Mouse (Mus musculus) midbrain, postnatal 0 days (tissue): ENCODE measurements around the gene Olfr1121. TPM values are rescaled to one million over a fixed set of nuclear protein-coding genes. Genes with fewer than 3 reads are reported as not detected.
"Not testable (repeated sequence)": the region's sequence is repeated elsewhere in the genome, so short reads cannot be mapped to it uniquely, and the experiment has no call there.

Experiments used
- ATAC-seq: fragments of 200-750 bp; cut with Nextera tagmentation; 2 replicates; pipeline ENCODE4 v1.8.0; 2017; ENCODE audit warnings: moderate number of reproducible peaks, mild to moderate bottlenecking, moderate TSS enrichment, moderate library complexity; ENCODE audit not compliant: low FRiP score
- DNase-seq: peaks from one replicate; pipeline ENCODE4 v3.0.0-alpha.2; 2015; ENCODE audit warnings: low spot score
- H3K27ac ChIP-seq: fragments of 300-500 bp; sonication (generic); 2 replicates; pipeline ENCODE4 v1.5.1; 2014; ENCODE audit warnings: low read depth, mild to moderate bottlenecking, low read length, mixed read lengths
- H3K27me3 ChIP-seq: fragments of 300-500 bp; sonication (generic); 2 replicates; pipeline ENCODE4 v1.6.1; 2014; ENCODE audit warnings: low read length, control low read depth, mixed read lengths; ENCODE audit not compliant: insufficient read depth
- H3K36me3 ChIP-seq: fragments of 300-500 bp; sonication (generic); 2 replicates; pipeline ENCODE4 v1.6.1; 2014; ENCODE audit warnings: low read length, control low read depth, mixed read lengths; ENCODE audit not compliant: insufficient read depth
- H3K4me1 ChIP-seq: fragments of 300-500 bp; sonication (generic); 2 replicates; pipeline ENCODE4 v1.6.1; 2014; ENCODE audit warnings: mild to moderate bottlenecking, control low read depth, antibody characterized with exemption, low read length, mixed read lengths; ENCODE audit not compliant: insufficient read depth
- H3K4me2 ChIP-seq: fragments of 300-500 bp; sonication (generic); 2 replicates; pipeline ENCODE4 v1.6.1; 2014; ENCODE audit warnings: low read depth, mild to moderate bottlenecking, low read length, mixed read lengths; ENCODE audit not compliant: poor library complexity, severe bottlenecking
- H3K4me3 ChIP-seq: fragments of 300-500 bp; sonication (generic); 2 replicates; pipeline ENCODE4 v1.5.1; 2014; ENCODE audit warnings: low read depth, mild to moderate bottlenecking, low read length, moderate library complexity
- H3K9ac ChIP-seq: fragments of 300-500 bp; sonication (generic); replicated peaks from 2 replicates; pipeline ENCODE4 v1.6.1; 2014; ENCODE audit warnings: mild to moderate bottlenecking, low read length, moderate library complexity, mixed read lengths; ENCODE audit not compliant: poor library complexity, severe bottlenecking
- H3K9me3 ChIP-seq: fragments of 300-500 bp; sonication (generic); 2 replicates; pipeline ENCODE4 v1.6.1; 2016; ENCODE audit warnings: low read length, control low read depth
- CTCF ChIP-seq: IDR thresholded peaks from 2 replicates; pipeline ENCODE4 v1.5.1; 2016; ENCODE audit warnings: antibody characterized with exemption, mild to moderate bottlenecking
- WGBS: fragments of 180-500 bp; shearing (Covaris S2); extraction: QIAGEN DNeasy Blood & Tissue Kit; methylation state at CpG from one replicate; pipeline ENCODE4 v1.1.7; 2014; 5-methylcytosine and 5-hydroxymethylcytosine counted together
- polyA plus RNA-seq: library from polyadenylated mRNA; unstranded; fragments of >200 nt; fragmentation: Nextera tagmentation; extraction: Ambion mirVana; gene quantifications from 2 replicates; pipeline ENCODE4 v1.2.1, GENCODE M21; 2015
- total RNA-seq: library from RNA; depleted of rRNA; stranded (reverse); fragments of >200 nt; gene quantifications from 2 replicates; pipeline ENCODE4 v1.2.3, GENCODE M21; 2014; rRNA removed

The Olfr1121 gene
- not detected in 2 replicates for total RNA-seq
- not detected in 2 replicates for polyA plus RNA-seq

GRCm38 (mm10) chr2:87369595-87369994 lies at the start of gene Olfr1121:
Gene Olfr1121 (plus strand): TSS chr2:87369895.
- ATAC-seq = no peak
- H3K27me3 ChIP-seq = no peaks in the 10 kb centered on the region
- no peak within 1 kb of the TSS for H3K4me3 ChIP-seq
- H3K4me1 ChIP-seq = no peaks in the 10 kb centered on the region
- H3K9ac ChIP-seq = no peak within 1 kb of the TSS
- H3K4me2 ChIP-seq = no peak within 1 kb of the TSS
- no peak within 1 kb of the TSS for H3K27ac ChIP-seq
- 20% methylated on average over 1 of the region's 1 CpGs for WGBS
- no peaks in the 10 kb centered on the region for H3K9me3 ChIP-seq
- no peaks in the 10 kb centered on the region for H3K36me3 ChIP-seq
- DNase-seq = no peak
- TF ChIP-seq CTCF = no peak

GRCm38 (mm10) chr2:87354515-87354914 lies 15.2 kb upstream of the Olfr1121 start, which contains the start of gene Olfr1120:
Gene Olfr1120 (plus strand): TSS chr2:87354815.
- no peak within 1 kb of the TSS for H3K4me3 ChIP-seq
- H3K9ac ChIP-seq = no peak within 1 kb of the TSS
- H3K9me3 ChIP-seq = no peaks in the 10 kb centered on the region
- no peaks in the 10 kb centered on the region for H3K27me3 ChIP-seq
- no peak for DNase-seq
- no peak within 1 kb of the TSS for H3K27ac ChIP-seq
- no peaks in the 10 kb centered on the region for H3K4me1 ChIP-seq
- no peak for TF ChIP-seq CTCF
- no peak for ATAC-seq
- no peak within 1 kb of the TSS for H3K4me2 ChIP-seq
- H3K36me3 ChIP-seq = no peaks in the 10 kb centered on the region
- 61% methylated on average over 2 of the region's 2 CpGs for WGBS

GRCm38 (mm10) chr2:87360121-87360520 lies 9.6 kb upstream of the Olfr1121 start:
- 95% methylated on average over 2 of the region's 2 CpGs for WGBS
- H3K9ac ChIP-seq, H3K27me3 ChIP-seq, H3K4me2 ChIP-seq, H3K36me3 ChIP-seq, DNase-seq, ATAC-seq, H3K27ac ChIP-seq, H3K4me3 ChIP-seq, H3K9me3 ChIP-seq, H3K4me1 ChIP-seq: not testable (repeated sequence)

GRCm38 (mm10) chr2:87371726-87372125 lies 2.0 kb downstream of the Olfr1121 start:
- Histone ChIP-seq H3K27ac (no peak overlapping the region), H3K27me3 (no peaks in the 10 kb centered on the region), H3K4me2 (no peak overlapping the region), H3K36me3 (no peaks in the 10 kb centered on the region), H3K9ac (no peak overlapping the region), H3K4me3 (no peak overlapping the region), H3K4me1 (no peaks in the 10 kb centered on the region), H3K9me3 (no peaks in the 10 kb centered on the region)
- ATAC-seq (peak; percentile 38; the same call in 1 of the 2 replicates), DNase-seq (peak; percentile 62)
- no peak for TF ChIP-seq CTCF
- 96% methylated on average over 4 of the region's 4 CpGs for WGBS

GRCm38 (mm10) chr2:87383935-87384334 lies 14.2 kb downstream of the Olfr1121 start:
- ATAC-seq (no peak), DNase-seq (no peak)
- H3K4me3 ChIP-seq = no peak overlapping the region
- H3K9ac ChIP-seq = no peak overlapping the region
- no peaks in the 10 kb centered on the region for H3K4me1 ChIP-seq
- TF ChIP-seq CTCF = no peak
- H3K27me3 ChIP-seq = no peaks in the 10 kb centered on the region
- H3K4me2 ChIP-seq = no peak overlapping the region
- H3K9me3 ChIP-seq = no peaks in the 10 kb centered on the region
- H3K36me3 ChIP-seq = no peaks in the 10 kb centered on the region
- WGBS = 86% methylated on average over 2 of the region's 2 CpGs
- no peak overlapping the region for H3K27ac ChIP-seq

GRCm38 (mm10) chr2:87385549-87385948 lies 15.9 kb downstream of the Olfr1121 start, which contains the start of gene Olfr1122:
Gene Olfr1122 (plus strand): TSS chr2:87385849.
- H3K4me3 ChIP-seq = no peak within 1 kb of the TSS
- no peak for TF ChIP-seq CTCF
- H3K27ac ChIP-seq = no peak within 1 kb of the TSS
- DNase-seq (no peak), ATAC-seq (no peak)
- H3K9me3 ChIP-seq = no peaks in the 10 kb centered on the region
- no peaks in the 10 kb centered on the region for H3K27me3 ChIP-seq
- H3K9ac ChIP-seq = no peak within 1 kb of the TSS
- 81% methylated on average over 2 of the region's 2 CpGs for WGBS
- H3K4me2 ChIP-seq = no peak within 1 kb of the TSS
- H3K36me3 ChIP-seq = no peaks in the 10 kb centered on the region
- H3K4me1 ChIP-seq = no peaks in the 10 kb centered on the region

GRCm38 (mm10) chr2:87393605-87394004 lies 23.9 kb downstream of the Olfr1121 start:
- H3K9me3 ChIP-seq, DNase-seq, H3K4me2 ChIP-seq, H3K27ac ChIP-seq, H3K36me3 ChIP-seq, H3K4me1 ChIP-seq, H3K27me3 ChIP-seq, H3K9ac ChIP-seq, H3K4me3 ChIP-seq, ATAC-seq: not testable (repeated sequence)
- WGBS = 92% methylated on average over 5 of the region's 5 CpGs
